Mouse (Mus musculus) megakaryocyte, embryonic 14.5 days (primary cell): ENCODE measurements around the gene Prkce. TPM values are rescaled to one million over a fixed set of nuclear protein-coding genes. Genes with fewer than 3 reads are reported as not detected.

Experiments used
- H3K27me3 ChIP-seq: replicated peaks from 2 replicates; pipeline ENCODE3; 2012; ENCODE audit warnings: inconsistent platforms
- H3K36me3 ChIP-seq: replicated peaks from 2 replicates; pipeline ENCODE3; 2012; ENCODE audit warnings: low read length, inconsistent platforms, mixed read lengths
- H3K4me1 ChIP-seq: 2 replicates; pipeline ENCODE4 v1.6.1; 2012; ENCODE audit warnings: inconsistent platforms
- H3K4me3 ChIP-seq: replicated peaks from 2 replicates; pipeline ENCODE3; 2012; ENCODE audit warnings: moderate library complexity, mild to moderate bottlenecking, inconsistent platforms
- H3K9me3 ChIP-seq: 2 replicates; pipeline ENCODE4 v1.6.1; 2012; ENCODE audit warnings: inconsistent platforms
- FLI1 ChIP-seq: IDR thresholded peaks from 2 replicates; pipeline ENCODE4 v1.6.1; 2012; ENCODE audit warnings: low read length, inconsistent platforms, mixed read lengths
- GATA1 ChIP-seq: IDR thresholded peaks from 3 replicates; pipeline ENCODE4 v1.6.1; 2012; ENCODE audit warnings: mixed read lengths, low read length, inconsistent platforms, borderline replicate concordance
- polyA plus RNA-seq: library from polyadenylated mRNA; stranded (reverse); fragments of >175 nt; gene quantifications from 2 replicates; pipeline ENCODE4 v1.2.3, GENCODE M21; 2012; ENCODE audit warnings: low replicate concordance; ENCODE audit not compliant: insufficient read depth

The Prkce gene
- polyA plus RNA-seq, 1 experiment, result 7.3 TPM

GRCm38 (mm10) chr17:86371101-86371561 lies 203.5 kb downstream of the Prkce start:
- no peak overlapping the region for H3K4me3 ChIP-seq
- H3K9me3 ChIP-seq, result no peaks in the 10 kb centered on the region
- no peaks in the 10 kb centered on the region for H3K27me3 ChIP-seq
- TF ChIP-seq GATA1 (no peak), FLI1 (no peak)
- H3K4me1 ChIP-seq, result peaks cover 9% of the 10 kb centered on the region
- H3K36me3 ChIP-seq, result no peaks in the 10 kb centered on the region

GRCm38 (mm10) chr17:86376389-86376788 lies 208.8 kb downstream of the Prkce start:
- Histone ChIP-seq H3K9me3 (peaks cover 3% of the 10 kb centered on the region; the same call in 1 of the 2 replicates), H3K4me3 (no peak overlapping the region), H3K27me3 (peaks cover 2% of the 10 kb centered on the region), H3K4me1 (peaks cover 10% of the 10 kb centered on the region), H3K36me3 (no peaks in the 10 kb centered on the region)
- TF ChIP-seq GATA1, result no peak

GRCm38 (mm10) chr17:86377863-86378262 lies 210.3 kb downstream of the Prkce start:
- Histone ChIP-seq H3K4me1 (peaks cover 20% of the 10 kb centered on the region), H3K4me3 (no peak overlapping the region), H3K36me3 (no peaks in the 10 kb centered on the region), H3K9me3 (peaks cover 3% of the 10 kb centered on the region; the same call in 1 of the 2 replicates), H3K27me3 (peaks cover 2% of the 10 kb centered on the region)
- TF ChIP-seq FLI1, result no peak
- no peak for TF ChIP-seq GATA1

- Histone ChIP-seq H3K27me3 (peaks cover 2% of the 10 kb centered on the region), H3K4me3 (no peak overlapping the region), H3K36me3 (no peaks in the 10 kb centered on the region), H3K4me1 (peaks cover 24% of the 10 kb centered on the region), H3K9me3 (peaks cover 3% of the 10 kb centered on the region; the same call in 1 of the 2 replicates)
- TF ChIP-seq GATA1, result no peak
- no peak for TF ChIP-seq FLI1
Observed at GRCm38 (mm10) chr17:86378611-86379010, 211.0 kb downstream of the Prkce start.

- Histone ChIP-seq H3K9me3 (peaks cover 3% of the 10 kb centered on the region; the same call in 1 of the 2 replicates), H3K27me3 (peaks cover 2% of the 10 kb centered on the region), H3K4me1 (peaks cover 34% of the 10 kb centered on the region), H3K4me3 (no peak overlapping the region), H3K36me3 (no peaks in the 10 kb centered on the region)
- TF ChIP-seq FLI1, result no peak
- TF ChIP-seq GATA1, result no peak
Observed at GRCm38 (mm10) chr17:86379405-86380137, 212.0 kb downstream of the Prkce start.

DNA sequence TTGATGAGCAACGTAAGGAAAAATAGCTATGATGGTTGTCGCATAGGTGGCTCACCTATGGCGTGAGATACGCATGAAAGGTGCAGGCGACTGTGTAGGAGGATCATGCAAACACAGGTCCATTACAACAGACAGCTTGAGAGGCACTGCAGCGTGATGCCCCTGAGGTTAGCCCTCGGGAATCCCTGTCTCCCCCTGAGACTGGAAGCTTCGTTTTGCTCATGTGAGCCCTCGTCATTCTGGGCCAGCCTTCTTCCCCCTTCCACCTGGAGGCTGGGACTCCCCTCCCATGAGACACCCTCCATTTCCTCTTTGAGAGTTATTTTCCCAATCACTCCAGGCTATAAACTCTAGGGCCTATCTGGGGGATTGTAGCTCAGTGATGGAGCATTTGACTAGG lies 213.9 kb downstream of the Prkce start:
- Histone ChIP-seq H3K27me3 (peaks cover 2% of the 10 kb centered on the region), H3K4me3 (no peak overlapping the region), H3K36me3 (no peaks in the 10 kb centered on the region), H3K4me1 (peaks cover 41% of the 10 kb centered on the region), H3K9me3 (peaks cover 2% of the 10 kb centered on the region; the same call in 1 of the 2 replicates)
- no peak for TF ChIP-seq GATA1
- no peak for TF ChIP-seq FLI1

GRCm38 (mm10) chr17:86382885-86383284 lies 215.3 kb downstream of the Prkce start:
- Histone ChIP-seq H3K4me3 (no peak overlapping the region), H3K4me1 (peaks cover 39% of the 10 kb centered on the region), H3K9me3 (no peaks in the 10 kb centered on the region), H3K27me3 (peaks cover 2% of the 10 kb centered on the region), H3K36me3 (no peaks in the 10 kb centered on the region)
- TF ChIP-seq FLI1, result no peak
- TF ChIP-seq GATA1, result no peak

DNA sequence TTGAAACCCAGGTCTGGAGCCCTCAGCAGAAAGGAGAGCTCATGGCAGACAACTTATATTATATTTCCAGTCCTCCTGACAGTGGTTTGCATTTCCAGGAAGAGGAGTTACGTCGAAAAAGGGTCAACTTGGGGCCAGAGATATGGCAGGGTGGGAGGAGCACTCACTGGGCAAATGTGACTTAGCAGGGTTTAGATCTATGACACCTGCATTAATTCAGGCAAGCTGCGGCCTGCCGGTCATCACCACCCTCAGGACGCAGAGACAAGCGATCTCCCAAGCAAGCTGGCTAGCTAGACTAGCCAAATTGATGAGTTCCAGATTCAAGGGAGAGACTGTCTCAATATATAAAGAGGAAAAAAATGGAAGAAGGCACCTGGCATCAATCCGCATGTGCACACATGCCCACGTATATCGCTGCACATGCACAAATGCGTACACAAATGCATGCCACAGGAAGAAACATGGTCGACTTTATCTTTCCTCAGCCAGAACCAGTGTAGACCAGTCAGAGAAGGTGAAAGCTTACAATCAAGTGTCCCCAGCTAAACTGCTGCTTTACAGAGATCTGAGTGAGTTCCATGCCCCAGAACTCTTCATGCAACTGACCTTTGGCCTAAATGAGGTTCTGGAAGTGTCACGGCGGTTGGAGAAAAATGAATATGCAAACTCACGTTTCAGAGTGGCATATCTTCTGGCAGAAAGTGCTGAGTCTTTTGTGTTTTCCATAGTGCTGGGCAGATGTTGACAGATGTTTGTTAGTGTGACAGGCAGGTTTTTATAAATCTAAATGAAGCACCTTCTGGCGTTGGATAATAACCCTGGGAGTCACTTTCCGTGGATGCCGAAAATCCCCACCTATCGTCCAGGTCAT lies 216.4 kb downstream of the Prkce start:
- Histone ChIP-seq H3K4me3 (no peak overlapping the region), H3K4me1 (peaks cover 42% of the 10 kb centered on the region), H3K36me3 (no peaks in the 10 kb centered on the region), H3K27me3 (peaks cover 2% of the 10 kb centered on the region), H3K9me3 (no peaks in the 10 kb centered on the region)
- TF ChIP-seq FLI1 (no peak), GATA1 (no peak)

GRCm38 (mm10) chr17:86392475-86392874 lies 224.9 kb downstream of the Prkce start:
- H3K4me3 ChIP-seq, result no peak overlapping the region
- no peaks in the 10 kb centered on the region for H3K27me3 ChIP-seq
- no peaks in the 10 kb centered on the region for H3K9me3 ChIP-seq
- no peaks in the 10 kb centered on the region for H3K36me3 ChIP-seq
- peaks cover 38% of the 10 kb centered on the region for H3K4me1 ChIP-seq
- TF ChIP-seq FLI1, result no peak
- TF ChIP-seq GATA1, result no peak

- Histone ChIP-seq H3K36me3 (no peaks in the 10 kb centered on the region), H3K4me1 (peaks cover 38% of the 10 kb centered on the region), H3K9me3 (no peaks in the 10 kb centered on the region), H3K4me3 (no peak overlapping the region), H3K27me3 (no peaks in the 10 kb centered on the region)
- TF ChIP-seq GATA1 (no peak), FLI1 (no peak)
Observed at GRCm38 (mm10) chr17:86393191-86393590, 225.6 kb downstream of the Prkce start.
